Mouse (Mus musculus): ENCODE data around the gene Chst3. TPM values are rescaled to one million over a fixed set of nuclear protein-coding genes. Genes with fewer than 3 reads are reported as not detected.
A peak's percentile ranks its signal among the peaks of the same experiment; 100 is the strongest.
"Not testable (repeated sequence)": the region's sequence is repeated elsewhere in the genome, so short reads cannot be mapped to it uniquely, and the experiment has no call there.

Chst3 gene
- total RNA-seq, 2 experiments from 2014 or later, result 1.2 to 1.4 TPM

GRCm38 (mm10) chr10:60189534-60190186, 29.4 kb downstream of the Chst3 start:
- Histone ChIP-seq H3K27ac (no peak overlapping the region), H3K4me3 (no peak overlapping the region)
- no peak for DNase-seq (ENCODE audit: extremely low spot score in 1 of 2, low spot score in 2 of 2)
- intact Hi-C loops (cut with DNase I), result loop anchor here (2.0 kb wide), 1 partner anchor 41 kb away; no protein-coding TSS in a partner anchor
- TF ChIP-seq CTCF (IDR thresholded peaks at IDR 0.05), result no peak

GRCm38 (mm10) chr10:60186191-60186945, 32.7 kb downstream of the Chst3 start:
- Histone ChIP-seq H3K4me3 (no peak overlapping the region), H3K27ac (no peak overlapping the region)
- no peak for TF ChIP-seq CTCF (IDR thresholded peaks at IDR 0.05)
- intact Hi-C loops (cut with DNase I), result no loop called here
- DNase-seq (ENCODE audit: extremely low spot score in 1 of 2, low spot score in 2 of 2), result no peak

- intact Hi-C loops (cut with DNase I), result no loop called here
- no peak for DNase-seq (ENCODE audit: extremely low spot score in 1 of 2, low spot score in 2 of 2)
Measured at GRCm38 (mm10) chr10:60185023-60185709, 33.9 kb downstream of the Chst3 start.

GRCm38 (mm10) chr10:60175306-60175705, 43.8 kb downstream of the Chst3 start:
- intact Hi-C loops (cut with DNase I); DNase-seq (ENCODE audit: extremely low spot score in 1 of 2, low spot score in 2 of 2); H3K4me3 ChIP-seq; H3K27ac ChIP-seq: not testable (repeated sequence)

More at GRCm38 (mm10) chr10:60185023-60185709, 33.9 kb downstream of the Chst3 start:
- Histone ChIP-seq H3K27ac (no peak overlapping the region), H3K4me3 (no peak overlapping the region)
- TF ChIP-seq CTCF (IDR thresholded peaks at IDR 0.05), result no peak

GRCm38 (mm10) chr10:60174506-60174905, 44.6 kb downstream of the Chst3 start:
- Histone ChIP-seq H3K4me3 (no peak overlapping the region), H3K27ac (no peak overlapping the region)
- intact Hi-C loops (cut with DNase I), result no loop called here
- no peak for TF ChIP-seq CTCF (IDR thresholded peaks at IDR 0.05)
- DNase-seq (ENCODE audit: extremely low spot score in 1 of 2, low spot score in 2 of 2), result no peak

GRCm38 (mm10) chr10:60173035-60173434, 46.0 kb downstream of the Chst3 start:
- no peak for TF ChIP-seq CTCF (IDR thresholded peaks at IDR 0.05)
- Histone ChIP-seq H3K4me3 (no peak overlapping the region), H3K27ac (no peak overlapping the region)
- DNase-seq (ENCODE audit: extremely low spot score in 1 of 2, low spot score in 2 of 2), result peak; percentile 80 to 87
- intact Hi-C loops (cut with DNase I), result loop anchor here (1.0 kb wide), 1 partner anchor 36 kb away; no protein-coding TSS in a partner anchor

GRCm38 (mm10) chr10:60172306-60172705, 46.8 kb downstream of the Chst3 start:
- no peak for TF ChIP-seq CTCF (IDR thresholded peaks at IDR 0.05)
- intact Hi-C loops (cut with DNase I), result no loop called here
- DNase-seq (ENCODE audit: extremely low spot score in 1 of 2, low spot score in 2 of 2), result no peak
- Histone ChIP-seq H3K4me3 (no peak overlapping the region), H3K27ac (no peak overlapping the region)

GRCm38 (mm10) chr10:60171368-60171767, 47.7 kb downstream of the Chst3 start:
- no peak for DNase-seq (ENCODE audit: extremely low spot score in 1 of 2, low spot score in 2 of 2)
- intact Hi-C loops (cut with DNase I), result no loop called here
- no peak overlapping the region for H3K27ac ChIP-seq
- TF ChIP-seq CTCF (IDR thresholded peaks at IDR 0.05), result no peak
- H3K4me3 ChIP-seq, result no peak overlapping the region

DNA sequence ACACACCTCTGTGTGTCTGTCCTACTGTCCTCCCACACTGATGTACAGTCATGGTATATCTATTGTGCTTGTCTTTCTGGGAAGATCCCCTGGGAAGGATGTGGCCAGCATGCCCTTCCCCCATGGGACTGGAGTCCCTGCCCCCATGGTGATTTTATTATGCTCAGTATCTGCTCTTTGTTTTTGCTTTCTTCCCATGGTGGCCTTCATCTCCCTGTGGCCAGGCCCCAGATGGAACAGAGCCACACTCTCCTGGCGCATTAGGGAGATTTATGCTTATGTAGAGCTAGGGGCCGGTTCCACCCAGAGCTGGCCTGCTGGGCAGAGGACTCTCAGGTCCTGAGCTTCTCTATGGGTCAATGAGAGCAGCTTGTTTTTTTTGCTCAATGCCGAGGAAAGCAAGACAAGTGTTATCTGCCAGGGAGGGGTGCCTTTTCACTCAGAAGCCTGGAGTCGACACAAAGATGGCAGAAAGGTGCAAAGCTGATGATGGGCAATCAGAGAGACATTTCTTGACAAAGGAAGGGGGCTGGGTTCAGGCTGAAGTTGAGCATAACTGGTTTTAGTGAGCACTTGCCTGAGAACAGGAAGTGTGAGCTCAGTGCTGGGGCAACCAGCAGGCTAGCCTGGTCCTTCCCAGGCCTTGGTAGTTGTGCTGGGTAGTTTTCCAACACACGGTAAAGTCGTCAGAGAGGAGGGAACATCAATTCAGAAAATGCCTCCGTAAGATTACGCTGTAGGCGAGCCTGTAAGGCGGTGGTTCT, 48.6 kb downstream of the Chst3 start:
- intact Hi-C loops (cut with DNase I), result no loop called here
- no peak for TF ChIP-seq CTCF (IDR thresholded peaks at IDR 0.05)
- Histone ChIP-seq H3K27ac (no peak overlapping the region), H3K4me3 (no peak overlapping the region)
- DNase-seq (ENCODE audit: extremely low spot score in 1 of 2, low spot score in 2 of 2), result no peak

DNA sequence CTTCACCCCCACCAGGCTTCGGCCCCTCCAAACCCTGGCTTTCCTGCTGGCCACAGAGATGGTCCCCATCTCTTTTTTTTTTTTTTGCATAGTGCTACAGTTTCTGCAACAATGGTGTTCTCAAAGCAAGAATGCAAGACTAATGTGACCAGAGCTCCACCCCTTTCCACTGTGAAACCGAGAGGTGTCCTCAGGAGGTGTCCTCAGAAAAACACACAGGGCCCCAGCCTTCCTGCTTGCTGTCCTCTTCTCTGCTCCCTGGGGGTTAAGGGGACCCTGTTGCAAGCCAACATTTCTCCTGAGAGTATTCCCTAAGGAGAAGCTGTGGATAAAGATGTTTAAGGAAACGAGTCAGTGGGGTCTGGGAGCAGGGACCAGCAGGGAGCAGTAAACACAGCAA, 50.1 kb downstream of the Chst3 start:
- Histone ChIP-seq H3K4me3 (no peak overlapping the region), H3K27ac (no peak overlapping the region)
- intact Hi-C loops (cut with DNase I), result no loop called here
- no peak for TF ChIP-seq CTCF (IDR thresholded peaks at IDR 0.05)
- DNase-seq (ENCODE audit: extremely low spot score in 1 of 2, low spot score in 2 of 2), result no peak

- no peak for DNase-seq (ENCODE audit: extremely low spot score in 1 of 2, low spot score in 2 of 2)
- intact Hi-C loops (cut with DNase I), result no loop called here
- no peak for TF ChIP-seq CTCF (IDR thresholded peaks at IDR 0.05)
- Histone ChIP-seq H3K4me3 (no peak overlapping the region), H3K27ac (no peak overlapping the region)
Measured at GRCm38 (mm10) chr10:60168306-60168705, 50.8 kb downstream of the Chst3 start.

Data from left cerebral cortex, adult 2 months (tissue).